Mouse (Mus musculus) kidney, postnatal 0 days (tissue): ENCODE measurements at regions not wholly inside any gene's neighbourhood (a gene's known extent, or its start where the extent isn't known, plus 50 kb on each side); places are given as distances from the start of the nearest gene placed in this dataset.

ENCODE experiments used
- ATAC-seq: fragments of 200-750 bp; cut with Nextera tagmentation; replicated peaks from 2 replicates; pipeline ENCODE4 v1.8.0; 2017; ENCODE audit warnings: low read depth, moderate number of reproducible peaks, moderate TSS enrichment, moderate library complexity; ENCODE audit not compliant: low FRiP score
- DNase-seq: peaks from one replicate; pipeline ENCODE4 v3.0.0-alpha.2; 2016; ENCODE audit warnings: low spot score
- H3K27ac ChIP-seq: fragments of 300-500 bp; sonication (generic); 2 replicates; pipeline ENCODE4 v1.5.1; 2014; ENCODE audit warnings: mild to moderate bottlenecking
- H3K27me3 ChIP-seq: fragments of 300-500 bp; sonication (generic); 2 replicates; pipeline ENCODE4 v1.6.1; 2014; ENCODE audit warnings: low read length, mixed read lengths; ENCODE audit not compliant: insufficient read depth
- H3K36me3 ChIP-seq: fragments of 300-500 bp; sonication (generic); 2 replicates; pipeline ENCODE4 v1.6.1; 2014; ENCODE audit warnings: low read length, mixed read lengths; ENCODE audit not compliant: insufficient read depth
- H3K4me1 ChIP-seq: fragments of 300-500 bp; sonication (generic); replicated peaks from 2 replicates; pipeline ENCODE4 v1.6.1; 2014; ENCODE audit warnings: antibody characterized with exemption, low read length, mixed read lengths; ENCODE audit not compliant: insufficient read depth
- H3K4me2 ChIP-seq: fragments of 300-500 bp; sonication (generic); 2 replicates; pipeline ENCODE4 v1.6.1; 2014; ENCODE audit warnings: mild to moderate bottlenecking, low read length, moderate library complexity, mixed read lengths
- H3K4me3 ChIP-seq: fragments of 300-500 bp; sonication (generic); replicated peaks from 2 replicates; pipeline ENCODE4 v1.5.1; 2014; ENCODE audit warnings: low read depth, low read length
- H3K9ac ChIP-seq: fragments of 300-500 bp; sonication (generic); 2 replicates; pipeline ENCODE4 v1.6.1; 2014; ENCODE audit warnings: low read depth, low read length
- H3K9me3 ChIP-seq: fragments of 300-500 bp; sonication (generic); replicated peaks from 2 replicates; pipeline ENCODE4 v1.6.1; 2016; ENCODE audit warnings: low read length, inconsistent platforms, mixed read lengths
- CTCF ChIP-seq: IDR thresholded peaks from 2 replicates; pipeline ENCODE4 v1.5.1; 2016; ENCODE audit warnings: antibody characterized with exemption, low read depth, mild to moderate bottlenecking, moderate library complexity
- WGBS: fragments of 180-500 bp; shearing (Covaris S2); extraction: QIAGEN DNeasy Blood & Tissue Kit; methylation state at CpG from one replicate; pipeline ENCODE4 v1.1.7; 2014; 5-methylcytosine and 5-hydroxymethylcytosine counted together

DNA sequence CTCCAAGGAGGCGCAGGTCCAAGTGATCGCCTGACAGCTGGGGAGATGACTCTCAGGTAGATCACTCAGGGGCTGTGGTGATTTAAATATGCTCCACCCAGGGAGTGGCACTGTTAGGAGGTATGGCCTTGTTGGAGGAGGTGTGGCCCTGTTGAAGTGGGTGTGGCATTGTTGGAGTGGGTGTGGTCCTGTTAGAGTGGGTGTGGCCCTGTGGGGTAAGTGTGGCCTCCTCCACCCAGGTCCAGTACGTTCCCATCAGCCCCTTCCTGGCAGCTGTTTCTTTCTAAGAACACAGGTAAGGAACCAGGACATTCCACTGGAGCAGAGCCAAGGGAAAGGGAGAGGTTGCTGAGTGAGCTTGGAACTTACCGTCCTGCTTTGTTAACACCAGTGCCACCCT, 125.1 kb downstream of the Cryba4 start:
- H3K4me3 ChIP-seq, result no peak overlapping the region
- H3K27me3 ChIP-seq, result no peaks in the 10 kb centered on the region
- no peak overlapping the region for H3K4me2 ChIP-seq
- TF ChIP-seq CTCF, result no peak
- no peaks in the 10 kb centered on the region for H3K36me3 ChIP-seq
- no peak overlapping the region for H3K27ac ChIP-seq
- WGBS, result 70% methylated on average over 4 of the region's 4 CpGs
- DNase-seq (no peak), ATAC-seq (peak; percentile 57; the same call in 1 of the 2 replicates)
- H3K9me3 ChIP-seq, result no peaks in the 10 kb centered on the region
- H3K9ac ChIP-seq, result no peak overlapping the region
- no peaks in the 10 kb centered on the region for H3K4me1 ChIP-seq

DNA sequence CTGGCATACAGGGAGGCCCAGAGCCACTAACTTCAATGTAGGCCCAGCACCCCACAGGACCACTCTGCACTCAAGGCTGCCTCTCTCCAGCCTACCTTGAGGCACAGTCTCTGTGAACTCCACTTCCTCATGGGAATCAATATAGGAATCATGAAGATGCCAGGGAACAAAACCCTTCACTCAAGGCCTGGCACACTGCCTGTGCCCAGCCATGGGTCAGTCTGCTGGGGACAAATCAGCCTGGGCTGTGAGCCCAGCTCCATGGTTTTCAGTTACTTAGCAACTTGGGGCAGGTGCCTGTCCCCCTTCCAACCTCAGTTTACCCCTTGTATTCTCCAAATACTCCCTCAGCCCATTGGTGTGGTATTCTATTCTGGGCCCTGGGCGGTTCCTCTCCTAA, 119.6 kb downstream of the Cryba4 start:
- no peak for TF ChIP-seq CTCF
- DNase-seq, result no peak
- H3K36me3 ChIP-seq, result no peaks in the 10 kb centered on the region
- H3K4me2 ChIP-seq, result no peak overlapping the region
- no peaks in the 10 kb centered on the region for H3K9me3 ChIP-seq
- 94% methylated on average over 1 of the region's 1 CpGs for WGBS
- no peak for ATAC-seq
- H3K4me1 ChIP-seq, result no peaks in the 10 kb centered on the region
- no peaks in the 10 kb centered on the region for H3K27me3 ChIP-seq
- no peak overlapping the region for H3K9ac ChIP-seq
- no peak overlapping the region for H3K4me3 ChIP-seq
- H3K27ac ChIP-seq, result no peak overlapping the region

DNA sequence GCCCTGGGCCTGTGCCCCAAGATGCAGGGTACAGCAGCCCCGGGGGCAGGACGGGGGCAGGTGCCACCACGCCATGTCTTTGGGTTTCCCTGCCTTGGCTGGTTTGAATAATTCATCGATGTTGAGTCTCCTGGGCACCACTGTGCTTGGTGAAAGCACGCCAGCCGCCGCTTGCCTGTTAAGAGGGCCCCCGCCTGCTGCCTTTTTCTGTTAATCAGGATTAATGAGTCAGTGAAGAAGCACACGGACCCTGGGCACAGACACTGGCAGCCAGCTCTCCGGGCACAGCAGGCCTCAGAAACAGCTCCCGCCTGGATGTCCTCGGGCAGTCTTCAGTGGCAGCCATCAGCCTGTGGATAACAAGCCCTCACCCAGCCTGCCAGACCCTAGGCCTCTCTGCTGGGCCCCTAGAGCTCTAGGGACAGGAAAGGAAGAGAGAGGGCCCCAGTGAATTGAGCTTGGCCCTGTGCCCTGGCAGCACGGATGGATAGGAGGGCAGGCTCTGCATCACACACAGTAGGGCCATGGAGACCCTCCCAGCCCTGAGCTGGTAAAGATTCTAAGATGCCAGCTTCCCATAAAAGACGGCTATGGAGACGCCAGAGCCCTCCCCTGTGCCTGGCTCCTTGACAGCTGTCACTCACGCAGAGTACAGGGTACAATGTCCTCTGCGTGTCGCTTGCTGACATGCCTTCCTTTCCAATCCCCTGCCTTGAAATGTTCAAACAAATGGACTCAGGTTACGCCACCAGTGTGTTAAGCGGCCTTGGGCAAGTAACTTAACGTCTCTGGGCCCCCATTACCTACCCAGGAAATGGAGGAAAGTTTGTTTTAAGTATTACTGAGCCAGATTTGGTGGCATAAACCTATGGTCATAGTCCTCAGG, 118.4 kb downstream of the Cryba4 start:
- no peak for ATAC-seq

DNA sequence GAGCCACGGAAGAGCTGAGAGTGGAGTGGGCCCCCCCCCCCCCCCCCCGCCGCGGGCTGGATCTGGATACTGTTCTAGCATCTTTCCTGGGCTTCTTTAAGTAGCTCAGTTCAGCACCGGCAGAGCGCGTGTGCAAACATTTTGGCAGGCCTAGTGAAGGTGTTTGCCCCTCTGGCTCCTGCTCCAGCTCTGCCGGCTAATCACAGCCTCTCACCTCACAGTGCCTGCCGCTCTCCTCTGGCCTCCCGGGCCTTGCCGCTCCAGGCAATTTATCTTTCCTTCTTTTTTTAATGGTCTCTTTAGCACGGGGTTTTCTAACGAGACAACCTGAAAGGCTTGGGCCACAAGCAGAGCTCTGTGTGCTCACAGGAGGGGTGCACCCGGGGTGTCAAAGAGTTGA, 115.7 kb downstream of the Cryba4 start:
- H3K4me2 ChIP-seq, result no peak overlapping the region
- no peak overlapping the region for H3K27ac ChIP-seq
- TF ChIP-seq CTCF, result no peak
- no peaks in the 10 kb centered on the region for H3K9me3 ChIP-seq
- H3K4me1 ChIP-seq, result no peaks in the 10 kb centered on the region
- no peaks in the 10 kb centered on the region for H3K36me3 ChIP-seq
- H3K27me3 ChIP-seq, result no peaks in the 10 kb centered on the region
- 20% methylated on average over 11 of the region's 14 CpGs for WGBS
- no peak overlapping the region for H3K9ac ChIP-seq
- DNase-seq (no peak), ATAC-seq (no peak)
- H3K4me3 ChIP-seq, result no peak overlapping the region

More for the DNA sequence above, 118.4 kb downstream of the Cryba4 start:
- Histone ChIP-seq H3K9me3 (no peaks in the 10 kb centered on the region), H3K4me3 (no peak overlapping the region), H3K36me3 (no peaks in the 10 kb centered on the region), H3K4me2 (no peak overlapping the region), H3K9ac (no peak overlapping the region), H3K4me1 (no peaks in the 10 kb centered on the region), H3K27me3 (no peaks in the 10 kb centered on the region), H3K27ac (no peak overlapping the region)
- DNase-seq, result no peak
- WGBS, result 68% methylated on average over 21 of the region's 21 CpGs
- TF ChIP-seq CTCF, result no peak

DNA sequence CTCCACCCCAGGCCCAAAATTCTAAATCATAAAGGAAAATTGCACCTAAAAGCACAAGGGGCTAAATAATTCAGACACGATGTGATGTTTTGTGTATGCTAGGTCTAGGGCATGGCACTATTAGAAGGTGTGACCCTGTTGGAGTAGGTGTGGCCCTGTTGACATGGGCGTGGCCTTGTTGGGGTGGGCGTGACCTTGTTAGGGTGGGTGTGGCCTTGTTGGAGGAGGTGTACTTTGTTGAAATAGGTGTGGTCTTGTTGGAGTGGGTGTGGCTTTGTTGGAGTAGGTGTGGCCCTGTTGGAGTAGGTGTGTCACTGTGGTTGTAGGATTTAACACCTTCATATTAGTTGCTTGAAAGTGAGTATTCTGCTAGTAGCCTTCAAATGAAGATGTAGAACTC, 114.1 kb downstream of the Cryba4 start:
- H3K9me3 ChIP-seq, result no peaks in the 10 kb centered on the region
- no peak overlapping the region for H3K4me3 ChIP-seq
- H3K27ac ChIP-seq, result no peak overlapping the region
- H3K27me3 ChIP-seq, result no peaks in the 10 kb centered on the region
- no peak for TF ChIP-seq CTCF
- no peaks in the 10 kb centered on the region for H3K36me3 ChIP-seq
- DNase-seq (no peak), ATAC-seq (no peak)
- 82% methylated on average over 3 of the region's 3 CpGs for WGBS
- H3K4me2 ChIP-seq, result no peak overlapping the region
- no peak overlapping the region for H3K9ac ChIP-seq
- no peaks in the 10 kb centered on the region for H3K4me1 ChIP-seq

DNA sequence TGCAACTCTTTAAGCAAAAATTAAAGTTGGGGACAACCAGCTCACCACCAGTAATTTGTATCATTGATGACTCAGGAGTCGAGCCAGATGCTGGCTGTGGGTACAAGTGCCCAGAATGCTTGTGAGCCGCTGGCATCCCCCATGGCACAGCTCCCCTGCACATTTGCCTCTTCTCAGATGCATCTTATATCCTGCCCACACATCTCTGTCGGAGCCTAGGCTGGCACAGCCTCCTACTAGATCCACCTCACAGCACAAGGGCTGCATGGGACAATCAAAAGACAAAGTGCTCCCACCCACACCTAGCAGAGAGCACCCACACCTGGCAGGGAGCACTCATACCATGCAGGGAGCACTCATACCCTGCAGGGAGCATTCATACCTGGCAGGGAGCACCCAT, 109.6 kb downstream of the Cryba4 start:
- Histone ChIP-seq H3K36me3 (no peaks in the 10 kb centered on the region), H3K27ac (no peak overlapping the region), H3K4me2 (no peak overlapping the region), H3K27me3 (no peaks in the 10 kb centered on the region), H3K9me3 (no peaks in the 10 kb centered on the region), H3K9ac (no peak overlapping the region), H3K4me3 (no peak overlapping the region), H3K4me1 (no peaks in the 10 kb centered on the region)
- ATAC-seq (no peak), DNase-seq (no peak)
- WGBS, result 80% methylated on average over 3 of the region's 3 CpGs
- no peak for TF ChIP-seq CTCF
